9 mouse cellular contexts compared by ENCODE assay signal in the genomic region with DNA sequence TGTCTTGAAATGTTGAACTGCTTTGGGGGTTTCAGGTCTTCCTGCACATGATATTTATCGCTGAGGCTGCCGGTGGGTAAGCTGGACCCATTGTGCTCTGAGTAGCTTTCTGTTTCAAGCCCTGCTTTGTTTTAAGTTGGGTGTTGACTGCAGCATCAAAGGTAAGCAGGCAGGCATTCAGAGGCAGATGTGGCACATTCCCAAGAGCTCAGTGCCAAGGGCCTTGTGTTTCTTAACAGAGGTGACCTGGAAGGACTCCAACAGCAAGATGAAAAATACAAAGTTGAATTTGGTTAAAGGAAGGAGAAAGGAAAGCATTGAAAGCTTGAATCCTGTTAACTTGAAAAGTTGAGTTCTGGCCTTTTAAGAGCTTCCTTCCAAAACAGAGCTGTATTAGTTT.
DNase-seq lines count a peak whose midpoint lies in the region; ATAC-seq and TF ChIP-seq lines count a peak whose summit lies in the region.
"Had no signal": no experiment of that assay in that cellular context is flagged by ENCODE, and none has a peak within 500 bp of the region (broad histone marks: within the 10 kb centered on the region; RNA-seq: fewer than 3 reads in every experiment).

No protein-coding gene starts in this region.

- H3K4me2 ChIP-seq in hindbrain, embryonic 16.5 days (ENCODE audit: low read length) = no peak overlapping the region
- H3K4me2 ChIP-seq in hindbrain, embryonic 13.5 days = no peak overlapping the region
- no peak overlapping the region for H3K4me2 ChIP-seq in stomach, embryonic 14.5 days (replicated peaks; ENCODE audit: low read depth, low read length)
- H3K4me2 ChIP-seq in stomach, postnatal 0 days (replicated peaks; ENCODE audit: low read depth) = no peak overlapping the region
- no peak overlapping the region for H3K4me2 ChIP-seq in forebrain, postnatal 0 days (ENCODE audit: low read depth)

- no peak for TF ChIP-seq CTCF in stomach, postnatal 0 days (IDR thresholded peaks at IDR 0.05; ENCODE audit: low read depth)
- no peak for TF ChIP-seq CTCF in forebrain, postnatal 0 days (IDR thresholded peaks at IDR 0.05; ENCODE audit: low read depth)

- no peaks in the 10 kb centered on the region for H3K36me3 ChIP-seq in hindbrain, embryonic 16.5 days (ENCODE audit: control insufficient read depth, insufficient read depth, low read length)
- H3K36me3 ChIP-seq in hindbrain, embryonic 13.5 days = no peaks in the 10 kb centered on the region
- no peaks in the 10 kb centered on the region for H3K36me3 ChIP-seq in stomach, embryonic 14.5 days (ENCODE audit: control insufficient read depth, insufficient read depth, low read length)
- no peaks in the 10 kb centered on the region for H3K36me3 ChIP-seq in stomach, postnatal 0 days (ENCODE audit: control insufficient read depth, insufficient read depth, low read length)
- H3K36me3 ChIP-seq in forebrain, postnatal 0 days (ENCODE audit: insufficient read depth) = no peaks in the 10 kb centered on the region

- H3K9me3 ChIP-seq in hindbrain, embryonic 16.5 days (ENCODE audit: control insufficient read depth, low read length) = no peaks in the 10 kb centered on the region
- no peaks in the 10 kb centered on the region for H3K9me3 ChIP-seq in hindbrain, embryonic 13.5 days
- H3K9me3 ChIP-seq in stomach, embryonic 14.5 days (ENCODE audit: control insufficient read depth, low read depth, low read length) = no peaks in the 10 kb centered on the region
- H3K9me3 ChIP-seq in stomach, postnatal 0 days (ENCODE audit: control insufficient read depth, low read length) = no peaks in the 10 kb centered on the region
- H3K9me3 ChIP-seq in forebrain, postnatal 0 days (ENCODE audit: low read length) = no peaks in the 10 kb centered on the region

- no peaks in the 10 kb centered on the region for H3K4me1 ChIP-seq in hindbrain, embryonic 16.5 days (ENCODE audit: control insufficient read depth, insufficient read depth, low read depth, low read length)
- 0 out of 2 replicates have a peak, but pooled peaks cover 3% of the 10 kb centered on the region for H3K4me1 ChIP-seq in hindbrain, embryonic 13.5 days (replicated peaks)
- H3K4me1 ChIP-seq in stomach, embryonic 14.5 days (ENCODE audit: control insufficient read depth, insufficient read depth, low read length) = no peaks in the 10 kb centered on the region
- no peaks in the 10 kb centered on the region for H3K4me1 ChIP-seq in stomach, postnatal 0 days (replicated peaks; ENCODE audit: control insufficient read depth, insufficient read depth)
- H3K4me1 ChIP-seq in forebrain, postnatal 0 days (ENCODE audit: insufficient read depth) = no peaks in the 10 kb centered on the region

- TF ChIP-seq EP300 in stomach, postnatal 0 days (optimal IDR thresholded peaks at IDR 0.05) = no peak

- DNase-seq in stomach, postnatal 0 days (ENCODE audit: low spot score) = no peak
- DNase-seq in heart, postnatal 4 days = peak; percentile 35
- DNase-seq in spleen, postnatal 36 days (ENCODE audit: low spot score in 2 of 2) = no peak
- no peak for DNase-seq in forebrain, postnatal 0 days
- DNase-seq: cerebellum, postnatal 14 days had no signal

- no peaks in the 10 kb centered on the region for H3K27me3 ChIP-seq in hindbrain, embryonic 16.5 days (replicated peaks; ENCODE audit: control insufficient read depth, insufficient read depth, low read length)
- H3K27me3 ChIP-seq in hindbrain, embryonic 13.5 days = no peaks in the 10 kb centered on the region
- H3K27me3 ChIP-seq in stomach, embryonic 14.5 days (ENCODE audit: control insufficient read depth, insufficient read depth, low read length) = no peaks in the 10 kb centered on the region
- no peaks in the 10 kb centered on the region for H3K27me3 ChIP-seq in stomach, postnatal 0 days (ENCODE audit: control insufficient read depth, insufficient read depth, low read length)
- H3K27me3 ChIP-seq in forebrain, postnatal 0 days (ENCODE audit: insufficient read depth, low read length) = no peaks in the 10 kb centered on the region

- no peak overlapping the region for H3K9ac ChIP-seq in hindbrain, embryonic 16.5 days (ENCODE audit: low read depth, low read length)
- H3K9ac ChIP-seq in hindbrain, embryonic 13.5 days = no peak overlapping the region
- no peak overlapping the region for H3K9ac ChIP-seq in stomach, embryonic 14.5 days (replicated peaks; ENCODE audit: low read depth, low read length)
- H3K9ac ChIP-seq in stomach, postnatal 0 days (ENCODE audit: low read length) = no peak overlapping the region
- H3K9ac ChIP-seq in forebrain, postnatal 0 days = no peak overlapping the region

- no peak for ATAC-seq in hindbrain, embryonic 16.5 days
- no peak for ATAC-seq in hindbrain, embryonic 13.5 days (ENCODE audit: low FRiP score)
- no peak for ATAC-seq in stomach, embryonic 14.5 days (ENCODE audit: insufficient number of reproducible peaks, insufficient read depth, low FRiP score, low read depth)
- no peak for ATAC-seq in stomach, postnatal 0 days (ENCODE audit: low FRiP score, low TSS enrichment)
- ATAC-seq in forebrain, postnatal 0 days = no peak
- ATAC-seq: inflammation-experienced regulatory T-cells, adult 6 months had no signal

- 33% methylated on average over 2 of the region's 2 CpGs for WGBS in hindbrain, embryonic 16.5 days
- WGBS in hindbrain, embryonic 13.5 days = 39% methylated on average over 2 of the region's 2 CpGs
- 47% methylated on average over 2 of the region's 2 CpGs for WGBS in stomach, embryonic 14.5 days
- 49% methylated on average over 2 of the region's 2 CpGs for WGBS in stomach, postnatal 0 days
- WGBS in forebrain, postnatal 0 days = 18% methylated on average over 2 of the region's 2 CpGs

- H3K27ac ChIP-seq in hindbrain, embryonic 16.5 days (ENCODE audit: low read depth, low read length) = peak overlapping the region; percentile 23; the same call in 1 of the 2 replicates
- H3K27ac ChIP-seq in hindbrain, embryonic 13.5 days = no peak overlapping the region
- H3K27ac ChIP-seq in stomach, embryonic 14.5 days (ENCODE audit: low read length) = peak overlapping the region; percentile 29; the same call in 1 of the 2 replicates
- H3K27ac ChIP-seq in stomach, postnatal 0 days (replicated peaks) = no peak overlapping the region
- no peak overlapping the region for H3K27ac ChIP-seq in forebrain, postnatal 0 days (ENCODE audit: low read depth, low read length)

- no peak overlapping the region for H3K4me3 ChIP-seq in hindbrain, embryonic 16.5 days (ENCODE audit: low read length)
- no peak overlapping the region for H3K4me3 ChIP-seq in hindbrain, embryonic 13.5 days
- no peak overlapping the region for H3K4me3 ChIP-seq in stomach, embryonic 14.5 days (ENCODE audit: low read depth, low read length)
- H3K4me3 ChIP-seq in stomach, postnatal 0 days (ENCODE audit: low read depth, low read length) = no peak overlapping the region
- no peak overlapping the region for H3K4me3 ChIP-seq in forebrain, postnatal 0 days (ENCODE audit: low read depth, low read length)

Comparison
In these comparisons a context has a peak if more than half of its experiments do, and no peak if none do; other contexts are left out.
1. H3K27ac ChIP-seq: peak in hindbrain, embryonic 16.5 days (single experiment) and stomach, embryonic 14.5 days (single experiment); none in hindbrain, embryonic 13.5 days (single experiment), stomach, postnatal 0 days (single experiment) and forebrain, postnatal 0 days (single experiment).